Mouse (Mus musculus) olfactory bulb, adult 2 months (tissue): Measurements from ENCODE around the gene Ttc39a. TPM values are rescaled to one million over a fixed set of nuclear protein-coding genes. Genes with fewer than 3 reads are reported as not detected.

Source experiments
- H3K27ac ChIP-seq: fragments of 200-500 bp; 2 replicates; pipeline ENCODE4 v1.5.1; 2012; ENCODE audit warnings: low read depth, low read length; ENCODE audit not compliant: insufficient read depth
- H3K4me1 ChIP-seq: fragments of 200-500 bp; 2 replicates; pipeline ENCODE4 v1.6.1; 2012; ENCODE audit warnings: low read length; ENCODE audit not compliant: control insufficient read depth, insufficient read depth
- H3K4me3 ChIP-seq: fragments of 200-500 bp; 2 replicates; pipeline ENCODE4 v1.5.1; 2012; ENCODE audit warnings: mild to moderate bottlenecking, low read depth, low read length, moderate library complexity; ENCODE audit not compliant: insufficient read depth
- CTCF ChIP-seq: fragments of 200-500 bp; IDR thresholded peaks from 2 replicates; pipeline ENCODE4 v1.5.1; 2012; ENCODE audit warnings: low read depth, mild to moderate bottlenecking, low read length, moderate library complexity; ENCODE audit not compliant: insufficient read depth
- POLR2A ChIP-seq: fragments of 200-500 bp; IDR thresholded peaks from 2 replicates; pipeline ENCODE4 v1.6.1; 2012; ENCODE audit warnings: mild to moderate bottlenecking, low read depth, low read length, moderate library complexity; ENCODE audit not compliant: insufficient read depth
- polyA plus RNA-seq: library from polyadenylated mRNA; stranded (reverse); fragments of >200 nt; gene quantifications from 2 replicates; pipeline ENCODE4 v1.2.4, GENCODE M21; 2012; ENCODE audit warnings: low replicate concordance; ENCODE audit not compliant: missing spikeins, insufficient read depth, insufficient read length

Ttc39a gene
- polyA plus RNA-seq, 1 experiment, result not detected

GRCm38 (mm10) chr4:109493581-109493980 lies 87.2 kb downstream of the Ttc39a start:
- no peak for TF ChIP-seq POLR2A
- no peak for TF ChIP-seq CTCF
- Histone ChIP-seq H3K27ac (no peak overlapping the region), H3K4me3 (no peak overlapping the region), H3K4me1 (no peaks in the 10 kb centered on the region)

Other genes with a start within 250 kb of the Ttc39a start
- not detected in 2 replicates for gene Osbpl9, start 204.4 kb upstream of the Ttc39a start, polyA plus RNA-seq
- gene Calr4, start 172.1 kb upstream of the Ttc39a start, polyA plus RNA-seq, result not detected in 2 replicates
- gene Eps15, start 126.4 kb upstream of the Ttc39a start, polyA plus RNA-seq, result 176 TPM in 1 of 2 replicates, not detected in the other
- gene Rnf11, start 78.1 kb downstream of the Ttc39a start, polyA plus RNA-seq, result not detected in 2 replicates
- not detected in 2 replicates for gene 4930522H14Rik, start 124.7 kb downstream of the Ttc39a start, polyA plus RNA-seq